Mouse (Mus musculus) cortical plate, adult 2 months (tissue): Measurements from ENCODE around the gene Kpna4. TPM values are rescaled to one million over a fixed set of nuclear protein-coding genes. Genes with fewer than 3 reads are reported as not detected.
A peak's percentile ranks its signal among the peaks of the same experiment; 100 is the strongest.

Source experiments
- H3K27ac ChIP-seq: fragments of 200-500 bp; 2 replicates; pipeline ENCODE4 v1.5.1; 2012; ENCODE audit warnings: low read length, control low read depth, inconsistent platforms; ENCODE audit not compliant: insufficient read depth
- H3K4me1 ChIP-seq: fragments of 200-500 bp; 2 replicates; pipeline ENCODE4 v1.6.1; 2011; ENCODE audit warnings: low read length; ENCODE audit not compliant: control insufficient read depth, insufficient read depth
- H3K4me3 ChIP-seq: fragments of 200-500 bp; 2 replicates; pipeline ENCODE4 v1.5.1; 2011; ENCODE audit warnings: mild to moderate bottlenecking, low read length, control low read depth; ENCODE audit not compliant: insufficient read depth
- CTCF ChIP-seq: fragments of 200-500 bp; IDR thresholded peaks from 2 replicates; pipeline ENCODE4 v1.5.1; 2011; ENCODE audit warnings: mild to moderate bottlenecking, control low read depth, low read length; ENCODE audit not compliant: insufficient read depth; ENCODE audit errors: extremely low read depth
- POLR2A ChIP-seq: fragments of 200-500 bp; IDR thresholded peaks from 2 replicates; pipeline ENCODE4 v1.6.1; 2011; ENCODE audit warnings: mild to moderate bottlenecking, low read length, control low read depth; ENCODE audit not compliant: insufficient read depth; ENCODE audit errors: extremely low read depth
- polyA plus RNA-seq: library from polyadenylated mRNA; depleted of rRNA; stranded (reverse); fragments of >200 nt; gene quantifications from 2 replicates; pipeline ENCODE4 v1.2.3, GENCODE M21; 2012

Gene Kpna4
- polyA plus RNA-seq, 1 experiment, result 31.3 TPM

DNA sequence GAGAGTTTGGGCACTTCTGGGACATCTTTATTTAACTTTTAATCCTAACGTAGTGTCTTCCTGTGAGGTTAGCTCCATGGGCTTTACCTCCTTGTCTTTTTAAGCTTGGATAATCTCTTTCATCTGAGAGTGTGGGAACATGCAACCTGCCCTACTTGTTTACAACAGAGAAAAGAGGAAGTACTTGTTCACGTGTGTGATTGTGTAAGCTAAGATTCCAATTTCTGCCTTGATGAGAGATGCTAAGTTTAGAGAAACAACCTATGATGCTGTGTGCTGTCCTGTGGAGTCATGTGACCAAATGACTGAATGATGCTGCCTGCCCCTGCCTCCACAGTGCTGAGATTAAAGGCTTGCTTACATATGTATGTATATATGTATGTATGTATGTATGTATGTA lies 27.8 kb upstream of the Kpna4 start:
- Histone ChIP-seq H3K4me3 (no peak overlapping the region), H3K4me1 (no peaks in the 10 kb centered on the region), H3K27ac (no peak overlapping the region)
- TF ChIP-seq POLR2A (no peak), CTCF (no peak)

DNA sequence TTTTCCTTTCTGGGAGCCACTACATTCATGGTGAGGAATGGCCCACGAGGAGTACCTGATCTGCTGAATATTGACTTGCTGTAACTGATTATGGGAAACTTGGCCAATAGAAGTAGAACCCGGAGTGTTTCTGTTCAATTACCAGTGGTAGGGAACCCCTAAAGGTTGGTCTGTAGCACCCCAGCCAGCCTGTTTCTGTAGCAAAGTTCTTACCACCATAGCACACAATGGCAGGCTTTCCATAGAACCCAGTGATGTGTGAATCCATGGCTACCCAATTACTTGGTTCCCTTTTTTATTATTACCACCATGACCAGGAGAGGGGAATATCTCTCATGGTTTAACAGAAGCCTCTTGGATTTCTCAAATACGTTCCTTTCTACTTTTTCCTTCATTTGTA lies 24.0 kb upstream of the Kpna4 start:
- Histone ChIP-seq H3K4me1 (no peaks in the 10 kb centered on the region), H3K27ac (no peak overlapping the region), H3K4me3 (no peak overlapping the region)
- TF ChIP-seq CTCF (no peak), POLR2A (no peak)

DNA sequence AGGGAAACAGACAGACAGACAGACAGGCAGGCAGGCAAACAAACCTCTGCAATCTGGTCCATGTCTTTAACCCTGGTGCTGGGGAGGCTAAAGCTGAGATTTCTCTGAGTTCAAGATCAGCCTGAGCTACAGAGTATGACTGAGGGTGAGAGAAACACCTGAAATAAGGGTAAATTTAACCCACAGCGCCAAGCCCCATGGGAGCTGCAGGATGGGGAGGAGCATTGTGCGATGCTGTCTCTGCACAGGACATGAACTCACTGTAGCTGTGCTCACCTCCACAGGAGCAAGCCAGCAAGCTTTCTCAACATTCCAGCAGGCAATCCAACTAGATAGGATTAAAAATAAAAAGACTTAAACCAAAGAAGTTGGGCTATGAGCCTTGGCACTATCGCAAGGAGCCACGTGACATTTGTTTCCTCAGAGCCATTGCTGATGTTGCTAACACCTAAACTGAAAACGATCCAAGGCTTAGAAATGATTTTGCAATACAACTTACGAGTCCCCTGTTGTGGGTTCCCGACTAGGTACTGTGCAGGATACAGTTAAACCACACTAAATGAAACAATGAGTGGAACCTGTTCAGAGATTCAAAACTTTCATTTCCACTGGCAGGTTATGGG lies 15.6 kb upstream of the Kpna4 start:
- no peak overlapping the region for H3K27ac ChIP-seq
- TF ChIP-seq CTCF (no peak), POLR2A (no peak)
- no peak overlapping the region for H3K4me3 ChIP-seq
- no peaks in the 10 kb centered on the region for H3K4me1 ChIP-seq

DNA sequence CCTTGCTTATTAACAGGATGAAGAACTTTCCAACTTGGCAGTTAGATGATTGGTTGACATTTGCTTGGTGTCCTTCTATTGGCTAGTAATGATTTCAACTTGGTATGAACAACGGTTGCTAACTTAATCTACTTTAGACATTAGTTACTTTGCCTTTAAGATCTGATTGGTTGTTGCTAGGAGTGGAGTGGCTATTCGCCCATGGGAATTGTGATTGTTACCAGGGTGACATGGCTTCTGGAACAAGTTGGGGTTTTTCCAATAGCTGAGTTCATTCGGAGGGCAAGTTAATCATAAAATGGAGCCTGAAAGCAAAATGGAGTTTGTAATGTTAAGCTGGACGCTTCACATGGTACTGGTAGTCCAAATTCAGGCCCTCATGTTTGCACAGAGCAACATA lies 13.9 kb upstream of the Kpna4 start:
- Histone ChIP-seq H3K27ac (no peak overlapping the region), H3K4me1 (no peaks in the 10 kb centered on the region), H3K4me3 (no peak overlapping the region)
- TF ChIP-seq POLR2A, result no peak
- no peak for TF ChIP-seq CTCF

DNA sequence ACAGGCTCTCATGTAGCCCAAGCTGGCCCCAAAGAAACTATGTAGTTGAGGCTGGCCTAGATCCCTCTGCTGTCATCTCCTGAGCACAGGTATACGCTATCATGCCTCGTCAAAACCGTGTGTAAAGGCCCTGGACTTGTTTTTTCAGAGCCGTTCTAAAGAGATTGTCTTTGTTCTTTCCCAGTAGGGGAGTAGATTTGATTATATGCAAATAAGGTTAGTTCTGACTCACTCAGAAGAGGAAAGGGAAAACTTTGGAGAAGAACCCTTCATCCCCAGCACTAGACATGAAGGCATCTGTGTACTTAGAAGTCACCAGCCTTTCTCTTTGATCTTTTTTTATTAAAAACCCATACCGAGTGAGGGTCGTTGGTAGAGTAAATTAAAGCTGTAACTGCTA lies 9.1 kb upstream of the Kpna4 start:
- TF ChIP-seq CTCF (no peak), POLR2A (no peak)
- H3K27ac ChIP-seq, result no peak overlapping the region
- no peaks in the 10 kb centered on the region for H3K4me1 ChIP-seq
- no peak overlapping the region for H3K4me3 ChIP-seq

DNA sequence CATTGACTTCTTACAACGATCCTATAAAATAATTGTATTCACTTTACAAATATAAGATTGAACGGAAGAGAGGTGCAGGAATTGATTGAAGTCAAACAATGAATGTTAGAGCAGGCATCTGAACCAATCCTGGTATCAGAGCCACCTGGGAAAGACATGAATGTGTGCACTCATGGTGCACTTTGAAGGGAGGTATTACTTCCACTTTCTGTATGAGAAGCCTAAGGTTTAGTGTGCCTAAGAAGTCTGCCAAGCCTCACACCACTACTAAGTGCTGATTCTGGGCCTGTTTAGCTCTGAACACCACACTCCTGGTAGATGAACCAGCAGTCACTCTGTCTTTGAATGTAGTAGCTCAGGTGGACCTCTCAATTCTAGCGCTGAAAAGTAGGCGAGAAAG lies 4.1 kb upstream of the Kpna4 start:
- TF ChIP-seq CTCF (no peak), POLR2A (no peak)
- no peak overlapping the region for H3K27ac ChIP-seq

DNA sequence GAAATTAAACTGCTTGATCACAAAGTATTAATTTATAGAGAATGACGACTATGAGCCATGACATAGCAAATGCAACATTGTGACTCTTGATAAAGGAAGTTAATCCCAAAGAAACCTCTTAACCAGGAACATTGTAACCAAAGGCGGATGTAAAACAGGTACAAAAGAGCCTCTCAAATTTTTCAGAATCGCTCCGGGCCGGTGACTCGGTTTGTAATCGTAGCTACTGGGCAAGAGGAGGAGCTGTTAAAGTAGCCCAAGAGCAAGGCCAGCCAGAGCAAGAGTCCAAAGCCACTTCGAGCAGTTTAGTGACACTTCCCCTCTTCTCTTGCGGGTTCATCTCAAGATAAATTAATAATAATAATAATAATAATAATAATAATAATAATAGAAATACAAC lies 780 bp upstream of the Kpna4 start:
- Histone ChIP-seq H3K27ac (no peak overlapping the region), H3K4me1 (no peaks in the 10 kb centered on the region; the same call in 1 of the 2 replicates), H3K4me3 (peak overlapping the region; percentile 47; the same call in 1 of the 2 replicates)
- TF ChIP-seq CTCF (no peak), POLR2A (no peak)

More for the DNA sequence above, 4.1 kb upstream of the Kpna4 start:
- no peaks in the 10 kb centered on the region for H3K4me1 ChIP-seq
- no peak overlapping the region for H3K4me3 ChIP-seq

DNA sequence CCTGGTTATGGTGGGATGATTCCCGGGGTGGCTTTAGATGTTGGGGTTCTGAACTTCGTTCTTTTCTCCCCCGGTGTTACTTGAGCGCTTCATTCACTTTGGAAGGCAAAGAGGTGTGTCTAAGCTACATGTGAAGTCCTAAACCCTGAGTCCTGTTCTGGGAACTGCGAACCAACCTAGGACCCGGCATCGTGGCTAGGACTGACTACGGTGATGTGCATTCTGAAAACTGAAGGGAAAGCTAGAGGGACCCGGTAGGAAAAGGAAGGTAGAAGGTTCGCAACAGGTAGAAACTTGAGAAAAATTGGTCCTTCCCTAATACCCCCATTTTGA lies 399 bp upstream of the Kpna4 start:
- no peak overlapping the region for H3K27ac ChIP-seq
- no peak for TF ChIP-seq POLR2A
- TF ChIP-seq CTCF, result no peak
- H3K4me3 ChIP-seq, result peak overlapping the region; percentile 47
- no peaks in the 10 kb centered on the region; the same call in 1 of the 2 replicates for H3K4me1 ChIP-seq

DNA sequence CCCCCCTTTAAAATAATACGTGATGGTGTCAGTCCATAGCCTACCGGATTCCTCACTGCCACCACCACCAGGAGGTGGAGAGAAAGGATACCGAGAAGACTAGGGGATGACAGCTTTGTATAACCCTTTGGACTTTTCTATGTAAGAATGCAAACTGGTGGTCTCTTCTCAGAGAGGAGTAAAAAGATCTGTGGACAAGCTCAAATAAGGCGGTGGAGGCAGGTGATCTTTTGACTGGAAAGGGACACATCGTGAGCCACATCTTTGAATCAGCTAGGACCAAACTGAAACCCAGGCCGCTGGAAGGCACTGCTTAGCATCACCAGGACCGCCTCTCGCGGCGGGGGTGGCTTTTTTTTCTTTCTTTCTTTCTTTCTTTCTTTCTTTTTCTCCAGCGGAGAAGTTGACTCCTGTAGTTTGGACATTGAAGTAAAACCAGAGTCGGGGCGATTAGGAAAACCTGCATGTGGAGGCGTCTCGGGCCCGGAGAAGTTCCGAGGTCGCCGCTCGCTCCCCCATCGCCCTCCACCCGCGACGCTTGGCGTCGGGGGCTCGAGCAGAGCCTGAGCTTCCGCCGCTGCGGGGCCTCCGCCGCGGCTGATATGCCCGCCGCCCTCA lies 913 bp downstream of the Kpna4 start:
- peak overlapping the region; percentile 95 for H3K27ac ChIP-seq
- TF ChIP-seq CTCF (0 out of 2 replicates have a peak, but pooled peaks have one; percentile 13), POLR2A (no peak)
- no peaks in the 10 kb centered on the region; the same call in 1 of the 2 replicates for H3K4me1 ChIP-seq
- peak overlapping the region; percentile 47 for H3K4me3 ChIP-seq

DNA sequence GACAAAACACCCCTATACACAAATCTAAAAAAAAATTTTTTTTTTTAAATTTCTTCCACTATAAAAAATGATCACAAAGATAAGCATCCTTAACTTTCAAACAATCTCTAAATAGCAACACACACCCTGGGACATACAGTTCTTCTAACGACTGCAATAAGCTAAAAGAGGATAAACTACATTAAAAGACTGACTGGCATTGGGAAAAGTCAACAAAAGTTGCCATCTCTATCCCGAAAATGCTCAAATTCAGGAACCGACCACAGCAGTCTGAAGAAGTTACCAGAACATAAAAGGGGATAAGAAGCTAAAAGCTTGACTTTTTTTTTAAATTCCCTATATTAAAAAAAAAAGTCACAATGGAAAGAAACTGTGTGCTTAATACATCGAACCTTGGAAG lies 1.5 kb downstream of the Kpna4 start:
- H3K4me3 ChIP-seq, result peak overlapping the region; percentile 47
- no peaks in the 10 kb centered on the region; the same call in 1 of the 2 replicates for H3K4me1 ChIP-seq
- no peak for TF ChIP-seq CTCF
- no peak for TF ChIP-seq POLR2A
- peak overlapping the region; percentile 95; the same call in 1 of the 2 replicates for H3K27ac ChIP-seq

DNA sequence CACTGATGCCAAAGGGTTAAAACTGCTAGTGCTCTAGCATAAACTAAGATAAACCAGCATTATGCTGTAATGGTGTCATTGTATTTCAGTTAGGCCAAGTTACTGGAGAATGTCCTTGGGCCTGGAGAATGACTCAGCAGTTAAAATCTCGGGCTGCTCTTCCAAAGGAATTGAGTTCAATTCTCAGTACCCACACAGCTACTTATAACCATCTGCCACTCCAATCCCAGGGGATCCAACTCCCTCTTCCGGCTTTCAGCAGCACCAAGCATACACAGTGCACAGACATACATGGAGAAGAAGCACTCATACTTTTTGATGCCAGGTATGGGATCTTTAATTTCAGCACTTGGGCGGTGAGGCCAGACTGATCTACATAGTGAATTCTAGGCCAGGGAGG lies 8.1 kb downstream of the Kpna4 start:
- Histone ChIP-seq H3K27ac (no peak overlapping the region), H3K4me3 (no peak overlapping the region), H3K4me1 (peaks cover 12% of the 10 kb centered on the region)
- TF ChIP-seq POLR2A (no peak), CTCF (no peak)
